Mouse (Mus musculus): Measurements from ENCODE around the gene Rdx.

DNA sequence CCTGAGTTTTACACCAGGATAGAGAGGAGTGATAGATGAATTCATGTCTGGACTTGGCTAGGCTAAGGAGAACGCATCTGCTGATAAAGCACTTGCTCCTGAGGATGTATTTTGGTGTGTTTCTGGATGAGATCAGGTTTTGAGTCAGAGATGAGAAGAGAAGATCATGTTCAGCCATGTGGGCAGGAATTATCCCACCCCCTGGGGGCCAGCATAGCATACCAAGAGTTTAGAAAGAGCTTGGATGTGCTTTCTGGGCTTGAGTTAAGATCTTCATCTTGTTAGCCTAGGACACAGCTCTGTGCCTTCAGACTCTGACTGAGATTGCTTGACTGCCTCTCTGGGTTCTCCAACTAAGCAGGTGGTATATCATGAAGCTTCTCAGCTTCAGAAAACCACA, 38.5 kb upstream of the Rdx start:
- TF ChIP-seq CTCF (IDR thresholded peaks at IDR 0.05; ENCODE audit: low read depth) (no peak), EP300 (IDR thresholded peaks at IDR 0.05; ENCODE audit: low read depth) (no peak)

All from liver, postnatal 0 days (tissue).